Mouse (Mus musculus) liver, adult (tissue): ENCODE data around the gene Armh1.

Experiments
- GATA4 ChIP-seq: IDR thresholded peaks from 2 replicates; pipeline ENCODE4 v1.6.1; 2014; ENCODE audit warnings: mild to moderate bottlenecking, low read length; ENCODE audit not compliant: insufficient replicate concordance

Armh1 gene

GRCm38 (mm10) chr4:117253218-117254016 is 1.5 kb upstream of the Armh1 start:
- TF ChIP-seq GATA4: no peak

- no peak for TF ChIP-seq GATA4
Observed at GRCm38 (mm10) chr4:117252755-117253154, 830 bp upstream of the Armh1 start.

GRCm38 (mm10) chr4:117252351-117252750 is 426 bp upstream of the Armh1 start:
- no peak for TF ChIP-seq GATA4

- TF ChIP-seq GATA4: no peak
Observed at GRCm38 (mm10) chr4:117250982-117251381, 943 bp downstream of the Armh1 start.

GRCm38 (mm10) chr4:117240867-117241266 is 11.1 kb downstream of the Armh1 start:
- TF ChIP-seq GATA4: no peak

GRCm38 (mm10) chr4:117239153-117239552 is 12.8 kb downstream of the Armh1 start:
- no peak for TF ChIP-seq GATA4

- TF ChIP-seq GATA4: no peak
Observed at GRCm38 (mm10) chr4:117235822-117236221, 16.1 kb downstream of the Armh1 start.

- no peak for TF ChIP-seq GATA4
Observed at GRCm38 (mm10) chr4:117234166-117234741, 17.7 kb downstream of the Armh1 start.

- TF ChIP-seq GATA4: no peak
Observed at GRCm38 (mm10) chr4:117231208-117231607, 20.7 kb downstream of the Armh1 start.

- no peak for TF ChIP-seq GATA4
Observed at GRCm38 (mm10) chr4:117230331-117230730, 21.6 kb downstream of the Armh1 start.

- no peak for TF ChIP-seq GATA4
Observed at GRCm38 (mm10) chr4:117229590-117229989, 22.3 kb downstream of the Armh1 start.

- TF ChIP-seq GATA4: no peak
Observed at GRCm38 (mm10) chr4:117225250-117225649, 26.7 kb downstream of the Armh1 start.

- TF ChIP-seq GATA4: no peak
Observed at GRCm38 (mm10) chr4:117224122-117224521, 27.8 kb downstream of the Armh1 start.

- no peak for TF ChIP-seq GATA4
Observed at GRCm38 (mm10) chr4:117223001-117223400, 28.9 kb downstream of the Armh1 start.

- no peak for TF ChIP-seq GATA4
Observed at GRCm38 (mm10) chr4:117221836-117222235, 30.1 kb downstream of the Armh1 start.

GRCm38 (mm10) chr4:117220741-117221515 is 31.0 kb downstream of the Armh1 start:
- no peak for TF ChIP-seq GATA4
